Mouse (Mus musculus) stomach, embryonic 16.5 days (tissue): ENCODE data around the gene Tmem262. TPM values are rescaled to one million over a fixed set of nuclear protein-coding genes. Genes with fewer than 3 reads are reported as not detected.
"Not testable (repeated sequence)": the region's sequence is repeated elsewhere in the genome, so short reads cannot be mapped to it uniquely, and the experiment has no call there.

Experiments
- ATAC-seq: fragments of 200-750 bp; cut with Nextera tagmentation; 2 replicates; pipeline ENCODE4 v1.8.0; 2017; ENCODE audit warnings: moderate number of reproducible peaks, moderate TSS enrichment; ENCODE audit not compliant: insufficient read depth, low FRiP score
- H3K27ac ChIP-seq: fragments of 300-500 bp; sonication (generic); 2 replicates; pipeline ENCODE4 v1.5.1; 2014; ENCODE audit warnings: low read length
- H3K27me3 ChIP-seq: fragments of 300-500 bp; sonication (generic); 2 replicates; pipeline ENCODE4 v1.6.1; 2014; ENCODE audit warnings: low read length, control low read depth, mixed read lengths; ENCODE audit not compliant: control insufficient read depth, insufficient read depth
- H3K36me3 ChIP-seq: fragments of 300-500 bp; sonication (generic); 2 replicates; pipeline ENCODE4 v1.6.1; 2014; ENCODE audit warnings: low read length; ENCODE audit not compliant: control insufficient read depth, insufficient read depth
- H3K4me1 ChIP-seq: fragments of 300-500 bp; sonication (generic); 2 replicates; pipeline ENCODE4 v1.6.1; 2014; ENCODE audit warnings: low read length, control low read depth, mixed read lengths; ENCODE audit not compliant: control insufficient read depth, insufficient read depth
- H3K4me2 ChIP-seq: fragments of 300-500 bp; sonication (generic); 2 replicates; pipeline ENCODE4 v1.6.1; 2014; ENCODE audit warnings: low read depth, low read length, mixed read lengths
- H3K4me3 ChIP-seq: fragments of 300-500 bp; sonication (generic); replicated peaks from 2 replicates; pipeline ENCODE4 v1.5.1; 2014; ENCODE audit warnings: mild to moderate bottlenecking, low read length
- H3K9ac ChIP-seq: fragments of 300-500 bp; sonication (generic); 2 replicates; pipeline ENCODE4 v1.6.1; 2014; ENCODE audit warnings: low read length
- H3K9me3 ChIP-seq: fragments of 300-500 bp; sonication (generic); replicated peaks from 2 replicates; pipeline ENCODE4 v1.6.1; 2016; ENCODE audit warnings: low read length, control low read depth; ENCODE audit not compliant: control insufficient read depth
- WGBS: fragments of 180-500 bp; shearing (Covaris S2); extraction: QIAGEN DNeasy Blood & Tissue Kit; methylation state at CpG from one replicate; pipeline ENCODE4 v1.1.7; 2014; 5-methylcytosine and 5-hydroxymethylcytosine counted together
- polyA plus RNA-seq: library from polyadenylated mRNA; unstranded; fragments of >200 nt; fragmentation: Nextera tagmentation; extraction: Ambion mirVana; gene quantifications from 2 replicates; pipeline ENCODE4 v1.2.1, GENCODE M21; 2015

Gene Tmem262
- polyA plus RNA-seq: not detected in 2 replicates

- Histone ChIP-seq H3K9ac (no peak within 1 kb of the TSS), H3K4me3 (no peak within 1 kb of the TSS), H3K4me2 (no peak within 1 kb of the TSS), H3K27ac (no peak within 1 kb of the TSS), H3K27me3 (no peaks in the 10 kb centered on the region), H3K36me3 (peaks cover 4% of the 10 kb centered on the region; the same call in 1 of the 2 replicates), H3K9me3 (no peaks in the 10 kb centered on the region), H3K4me1 (peaks cover 15% of the 10 kb centered on the region)
- ATAC-seq: no peak
- WGBS: 91% methylated on average over 12 of the region's 12 CpGs
Observed at GRCm38 (mm10) chr19:6079983-6080480, at the start of gene Tmem262. TSS of gene Tmem262 (plus strand) at chr19:6080033.

GRCm38 (mm10) chr19:6030520-6031280 is 49.1 kb upstream of the Tmem262 start:
- H3K36me3 ChIP-seq: no peaks in the 10 kb centered on the region
- no peak overlapping the region for H3K9ac ChIP-seq
- 58% methylated on average over 14 of the region's 14 CpGs for WGBS
- ATAC-seq: no peak
- H3K9me3 ChIP-seq: no peaks in the 10 kb centered on the region
- no peak overlapping the region for H3K4me3 ChIP-seq
- no peak overlapping the region for H3K27ac ChIP-seq
- no peak overlapping the region for H3K4me2 ChIP-seq
- no peaks in the 10 kb centered on the region for H3K27me3 ChIP-seq
- H3K4me1 ChIP-seq: no peaks in the 10 kb centered on the region

- H3K27ac ChIP-seq: no peak overlapping the region
- H3K4me1 ChIP-seq: no peaks in the 10 kb centered on the region
- H3K9ac ChIP-seq: no peak overlapping the region
- no peak for ATAC-seq
- 67% methylated on average over 9 of the region's 9 CpGs for WGBS
- no peaks in the 10 kb centered on the region for H3K9me3 ChIP-seq
- H3K36me3 ChIP-seq: no peaks in the 10 kb centered on the region
- no peak overlapping the region for H3K4me2 ChIP-seq
- no peaks in the 10 kb centered on the region for H3K27me3 ChIP-seq
- no peak overlapping the region for H3K4me3 ChIP-seq
Observed at GRCm38 (mm10) chr19:6035966-6036585, 43.8 kb upstream of the Tmem262 start.

- Histone ChIP-seq H3K36me3 (no peaks in the 10 kb centered on the region), H3K4me3 (no peak overlapping the region), H3K9ac (no peak overlapping the region), H3K4me1 (no peaks in the 10 kb centered on the region), H3K27ac (no peak overlapping the region), H3K4me2 (no peak overlapping the region), H3K9me3 (no peaks in the 10 kb centered on the region), H3K27me3 (no peaks in the 10 kb centered on the region)
- no peak for ATAC-seq
Observed at GRCm38 (mm10) chr19:6037695-6038094, 42.1 kb upstream of the Tmem262 start.

- Histone ChIP-seq H3K4me3 (no peak overlapping the region), H3K36me3 (no peaks in the 10 kb centered on the region)
- 78% methylated on average over 7 of the region's 7 CpGs for WGBS
Observed at GRCm38 (mm10) chr19:6038326-6038725, 41.5 kb upstream of the Tmem262 start.

GRCm38 (mm10) chr19:6040002-6040401 is 39.8 kb upstream of the Tmem262 start:
- no peak for ATAC-seq
- Histone ChIP-seq H3K9me3 (no peaks in the 10 kb centered on the region), H3K4me2 (no peak overlapping the region), H3K4me1 (no peaks in the 10 kb centered on the region), H3K27me3 (no peaks in the 10 kb centered on the region), H3K4me3 (no peak overlapping the region), H3K27ac (no peak overlapping the region), H3K36me3 (no peaks in the 10 kb centered on the region), H3K9ac (no peak overlapping the region)

More at GRCm38 (mm10) chr19:6038326-6038725, 41.5 kb upstream of the Tmem262 start:
- Histone ChIP-seq H3K9me3 (no peaks in the 10 kb centered on the region), H3K4me1 (no peaks in the 10 kb centered on the region), H3K9ac (no peak overlapping the region), H3K27me3 (no peaks in the 10 kb centered on the region), H3K4me2 (no peak overlapping the region), H3K27ac (no peak overlapping the region)
- ATAC-seq: no peak

- no peak overlapping the region for H3K4me2 ChIP-seq
- no peak overlapping the region for H3K27ac ChIP-seq
- no peak overlapping the region for H3K9ac ChIP-seq
- no peaks in the 10 kb centered on the region for H3K9me3 ChIP-seq
- no peak overlapping the region for H3K4me3 ChIP-seq
- no peaks in the 10 kb centered on the region for H3K27me3 ChIP-seq
- WGBS: 80% methylated on average over 9 of the region's 9 CpGs
- no peaks in the 10 kb centered on the region for H3K36me3 ChIP-seq
- ATAC-seq: no peak
- peaks cover 5% of the 10 kb centered on the region; the same call in 1 of the 2 replicates for H3K4me1 ChIP-seq
Observed at GRCm38 (mm10) chr19:6042293-6042692, 37.5 kb upstream of the Tmem262 start.

- H3K36me3 ChIP-seq: not testable (repeated sequence)
Observed at GRCm38 (mm10) chr19:6044102-6044501, 35.7 kb upstream of the Tmem262 start.

More at GRCm38 (mm10) chr19:6044102-6044501, 35.7 kb upstream of the Tmem262 start:
- not testable (repeated sequence) for H3K9me3 ChIP-seq, H3K27ac ChIP-seq, H3K4me2 ChIP-seq, H3K4me3 ChIP-seq, H3K9ac ChIP-seq, H3K27me3 ChIP-seq, ATAC-seq
- WGBS: 50% methylated on average over 4 of the region's 4 CpGs
- peaks cover 18% of the 10 kb centered on the region for H3K4me1 ChIP-seq
